Mouse (Mus musculus): ENCODE measurements around the gene Olfm1.

Gene Olfm1

GRCm38 (mm10) chr2:28235129-28235528 lies 42.3 kb downstream of the Olfm1 start:
- DNase-seq (ENCODE audit: low read depth, low spot score) = no peak

DNA sequence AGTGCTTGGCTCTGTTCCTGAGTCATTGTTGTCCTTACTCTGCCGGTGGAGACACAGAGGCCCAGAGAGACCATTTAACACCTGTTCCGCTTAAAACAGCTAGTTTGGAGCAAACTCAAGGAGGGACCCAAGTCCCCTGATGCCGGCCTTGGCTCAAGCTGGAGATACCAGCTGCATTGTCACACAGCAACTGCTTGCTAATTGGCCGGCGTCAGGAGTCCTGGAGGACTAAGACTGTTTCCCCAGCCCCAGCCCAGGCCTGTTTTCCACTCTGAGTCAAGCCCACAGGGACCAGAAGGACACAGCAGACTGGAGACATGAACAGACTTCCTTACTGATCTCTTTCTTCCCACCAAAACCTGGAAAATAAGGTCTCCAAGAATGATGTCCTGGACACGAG lies 43.7 kb downstream of the Olfm1 start:
- DNase-seq (ENCODE audit: low read depth, low spot score) = no peak

DNA sequence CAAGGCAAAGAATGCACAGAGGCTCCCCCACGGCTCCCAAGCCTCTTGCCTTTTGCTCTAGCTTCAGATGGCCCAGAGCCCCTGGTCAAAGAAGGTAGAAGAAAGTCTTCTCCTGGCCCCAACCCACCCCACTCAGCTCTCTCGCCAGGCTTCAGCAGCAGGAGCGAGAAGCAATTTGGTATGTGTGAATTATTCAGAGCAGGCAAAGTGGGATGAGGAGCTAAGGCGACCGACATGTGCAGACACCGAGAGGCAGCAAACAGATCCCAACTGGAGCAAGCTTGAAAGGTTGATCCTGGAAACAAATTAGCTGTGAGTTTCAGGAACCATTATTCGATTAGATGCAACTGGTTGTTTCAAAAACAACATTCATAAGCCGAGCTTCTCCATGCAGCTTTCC lies 46.8 kb downstream of the Olfm1 start:
- DNase-seq (ENCODE audit: low read depth, low spot score) = no peak

- no peak for DNase-seq (ENCODE audit: low read depth, low spot score)
Measured at GRCm38 (mm10) chr2:28240920-28241319, 48.1 kb downstream of the Olfm1 start.

- DNase-seq (ENCODE audit: low read depth, low spot score) = no peak
Measured at GRCm38 (mm10) chr2:28241520-28242221, 48.9 kb downstream of the Olfm1 start.

GRCm38 (mm10) chr2:28242222-28242543 lies 49.4 kb downstream of the Olfm1 start:
- no peak for DNase-seq (ENCODE audit: low read depth, low spot score)

- DNase-seq (ENCODE audit: low read depth, low spot score) = no peak
Measured at GRCm38 (mm10) chr2:28244667-28245395, 52.0 kb downstream of the Olfm1 start.

DNA sequence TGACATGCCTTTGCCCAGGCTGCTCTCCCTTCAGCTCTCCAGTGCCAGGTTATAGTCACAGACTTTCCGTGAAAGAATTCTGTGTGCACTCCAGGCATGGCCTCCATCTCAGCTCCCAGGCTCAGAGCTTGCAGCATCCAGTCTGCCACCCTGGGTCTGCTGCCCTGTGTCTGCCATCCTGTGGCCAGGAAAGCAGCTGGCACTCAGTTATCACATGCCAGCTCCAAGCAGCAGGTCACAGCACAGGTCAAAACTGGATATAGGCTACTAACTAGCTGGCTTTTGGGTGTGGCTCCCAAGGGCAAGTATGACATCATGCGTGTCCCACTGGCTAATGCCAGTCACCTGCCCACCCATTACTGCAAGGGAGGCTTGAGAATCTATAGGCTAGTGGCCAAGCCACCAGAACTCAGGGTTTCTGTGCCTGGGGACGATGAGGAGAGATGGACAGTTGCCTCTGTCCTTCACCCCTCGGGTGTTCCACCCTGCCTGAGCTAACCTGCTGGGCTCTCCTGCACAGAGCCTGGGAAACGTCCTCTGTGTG lies 53.4 kb downstream of the Olfm1 start:
- DNase-seq (ENCODE audit: low read depth, low spot score) = no peak

GRCm38 (mm10) chr2:28247098-28247497 lies 54.3 kb downstream of the Olfm1 start:
- DNase-seq (ENCODE audit: low read depth, low spot score) = no peak

DNA sequence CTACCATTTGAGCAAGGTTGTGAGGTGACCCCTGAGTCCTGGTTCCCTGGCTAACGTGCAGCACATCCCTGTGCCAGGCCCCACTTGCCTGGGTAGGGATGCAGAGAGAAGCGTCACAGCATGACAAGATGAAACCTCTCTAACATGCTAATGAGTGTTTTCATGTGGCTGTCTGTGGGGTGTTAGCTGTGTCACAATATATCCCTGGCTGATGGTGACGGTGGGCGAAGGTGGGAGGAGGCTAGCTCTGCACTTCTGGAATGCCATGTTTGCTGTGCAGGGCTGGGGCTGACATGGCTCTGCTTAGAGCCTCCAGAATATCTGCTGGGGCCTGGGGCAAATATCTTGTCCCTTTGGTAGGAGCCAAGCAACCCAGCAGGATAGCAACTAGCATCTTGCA lies 59.8 kb downstream of the Olfm1 start:
- no peak for DNase-seq (ENCODE audit: low read depth, low spot score)

- DNase-seq (ENCODE audit: low read depth, low spot score) = no peak
Measured at GRCm38 (mm10) chr2:28256029-28256428, 63.2 kb downstream of the Olfm1 start.

DNA sequence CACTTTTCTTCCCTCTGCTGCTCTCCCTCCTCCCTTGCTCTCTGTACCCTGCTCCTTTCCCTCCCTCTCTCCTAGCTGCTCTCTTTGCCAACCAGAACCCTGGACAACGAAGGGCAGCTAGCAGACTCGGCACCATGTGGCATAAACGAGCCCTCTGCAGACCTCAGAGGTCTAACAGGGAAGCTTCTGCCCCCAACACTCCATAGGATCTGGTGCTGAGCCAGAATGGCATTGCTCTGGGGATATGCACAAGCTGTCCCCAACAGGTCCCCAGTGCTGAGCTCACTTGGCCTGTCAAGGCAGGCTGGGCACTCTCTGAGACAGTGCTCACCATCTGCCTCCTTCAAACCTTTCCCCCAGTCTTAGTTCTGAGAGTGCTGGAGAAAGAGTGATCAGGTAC lies 68.6 kb downstream of the Olfm1 start:
- DNase-seq (ENCODE audit: low read depth, low spot score) = no peak

DNA sequence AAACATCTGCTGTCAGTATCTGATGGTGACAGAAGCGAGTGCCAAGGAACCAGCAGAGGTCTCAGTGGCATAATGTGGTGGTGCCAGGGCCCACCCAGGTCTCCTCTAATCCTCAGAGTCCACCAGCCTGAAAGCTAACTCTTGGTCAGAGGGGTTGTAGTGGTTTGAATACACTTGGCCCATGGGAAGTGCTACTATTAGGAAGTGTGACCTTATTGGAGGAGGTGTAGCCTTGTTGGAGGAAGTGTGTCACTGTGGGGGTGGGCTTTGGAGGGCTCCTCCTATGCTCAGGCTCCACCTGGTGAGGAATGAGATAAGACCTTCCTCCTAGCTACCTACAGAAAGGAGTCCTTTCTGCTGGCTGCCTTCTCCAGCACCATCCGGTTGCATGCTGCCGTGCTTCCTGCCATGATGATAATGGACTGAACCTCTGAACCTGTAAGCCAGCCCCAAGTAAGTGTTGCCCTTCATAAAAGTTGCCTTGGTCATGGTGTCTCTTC lies 75.0 kb downstream of the Olfm1 start:
- DNase-seq (ENCODE audit: low read depth, low spot score) = no peak

DNA sequence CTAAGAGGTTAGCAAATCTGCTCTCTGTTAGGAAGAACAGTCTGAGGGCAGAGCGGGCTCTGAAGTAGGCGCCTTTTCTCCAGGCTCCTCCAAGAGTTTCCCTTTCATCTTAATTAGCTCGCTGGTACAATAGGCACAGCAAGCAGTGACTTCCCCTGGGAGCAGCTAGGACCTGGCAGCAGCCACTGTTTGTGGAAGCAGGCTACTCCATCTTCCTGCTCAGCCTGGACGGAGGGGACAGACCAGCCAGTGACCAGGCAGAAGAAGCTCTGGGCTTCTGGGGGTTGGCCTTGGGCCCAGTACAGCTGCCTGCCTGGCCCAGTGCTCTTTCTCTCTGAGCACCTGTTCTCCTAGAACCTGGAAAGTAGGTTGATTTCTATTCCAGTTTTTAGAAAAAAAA lies 77.8 kb downstream of the Olfm1 start:
- no peak for DNase-seq (ENCODE audit: low read depth, low spot score)

DNA sequence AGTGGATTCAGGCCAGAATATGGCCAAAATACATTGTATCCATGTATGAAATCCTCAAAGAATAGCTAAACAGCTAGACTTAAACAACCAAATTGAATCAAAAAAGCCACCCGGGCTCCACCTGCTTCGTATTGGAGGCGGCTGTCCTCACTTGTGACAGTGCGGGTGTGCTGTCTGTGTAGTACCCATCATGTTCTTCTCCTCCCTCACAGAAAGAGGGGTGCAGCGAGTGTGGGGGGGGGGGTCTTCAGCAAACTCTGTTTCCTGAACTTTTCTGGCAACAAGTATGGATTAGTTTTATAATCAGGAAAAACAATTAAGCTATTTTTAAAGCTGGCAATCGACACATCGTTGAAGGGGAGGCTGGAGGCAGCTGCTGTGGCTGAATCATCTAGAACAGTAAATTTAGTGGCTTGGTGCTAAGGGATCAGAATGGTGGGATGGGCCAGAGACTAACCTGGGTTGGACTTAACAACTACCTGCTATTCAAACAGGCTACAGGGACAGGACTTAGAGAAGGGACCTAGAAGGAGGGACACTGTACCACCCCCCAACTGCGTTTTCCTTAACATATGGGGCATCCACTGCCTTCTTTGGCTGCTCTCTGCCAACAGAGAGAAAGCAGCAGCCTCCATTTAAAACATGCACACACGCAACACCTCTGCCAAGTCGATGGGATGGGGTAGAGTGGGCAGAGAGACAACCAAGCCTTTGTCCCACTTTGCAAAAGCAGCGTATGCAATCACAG lies 79.6 kb downstream of the Olfm1 start:
- no peak for DNase-seq (ENCODE audit: low read depth, low spot score)

DNA sequence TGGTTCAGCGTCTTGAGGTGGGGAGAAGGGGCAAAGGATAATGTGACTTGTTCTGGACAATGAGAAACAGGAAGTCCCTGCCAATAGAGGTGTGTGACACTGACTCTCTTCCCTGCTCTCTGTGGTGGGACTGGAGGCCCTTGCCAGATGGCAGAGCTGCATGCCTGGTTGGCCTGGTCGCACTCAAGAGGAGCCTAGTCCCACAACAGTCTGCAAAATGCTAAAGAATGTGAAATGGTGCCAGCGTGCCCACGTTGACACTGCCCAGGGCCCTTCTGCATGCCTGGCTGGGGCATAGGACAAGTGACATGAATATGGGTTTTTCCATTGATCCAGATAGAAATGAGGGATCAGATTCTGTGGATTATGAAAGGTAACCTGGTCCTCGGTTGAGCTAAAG lies 81.2 kb downstream of the Olfm1 start:
- DNase-seq (ENCODE audit: low read depth, low spot score) = no peak

- no peak for DNase-seq (ENCODE audit: low read depth, low spot score)
Measured at GRCm38 (mm10) chr2:28275345-28275744, 82.6 kb downstream of the Olfm1 start.

DNA sequence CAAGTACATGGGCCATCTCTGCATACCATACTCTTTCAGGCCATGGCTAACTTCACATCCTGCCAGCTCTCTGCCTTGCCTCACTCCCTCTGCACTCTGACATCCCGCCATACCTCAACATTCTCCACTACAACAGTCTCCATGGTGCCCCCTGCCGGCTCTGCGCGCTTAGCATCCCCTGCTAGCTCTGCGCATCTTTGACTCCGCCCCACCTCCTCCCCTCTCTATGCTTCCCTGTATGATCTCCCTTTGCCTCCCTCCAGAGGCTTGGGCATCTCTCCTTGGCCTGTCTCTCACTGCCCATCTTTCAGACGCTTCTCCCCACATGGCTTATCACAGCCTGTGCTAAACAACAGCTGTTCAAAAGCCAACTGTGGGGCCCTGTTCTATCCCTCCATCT lies 85.4 kb downstream of the Olfm1 start:
- DNase-seq (ENCODE audit: low read depth, low spot score) = peak; percentile 51

DNA sequence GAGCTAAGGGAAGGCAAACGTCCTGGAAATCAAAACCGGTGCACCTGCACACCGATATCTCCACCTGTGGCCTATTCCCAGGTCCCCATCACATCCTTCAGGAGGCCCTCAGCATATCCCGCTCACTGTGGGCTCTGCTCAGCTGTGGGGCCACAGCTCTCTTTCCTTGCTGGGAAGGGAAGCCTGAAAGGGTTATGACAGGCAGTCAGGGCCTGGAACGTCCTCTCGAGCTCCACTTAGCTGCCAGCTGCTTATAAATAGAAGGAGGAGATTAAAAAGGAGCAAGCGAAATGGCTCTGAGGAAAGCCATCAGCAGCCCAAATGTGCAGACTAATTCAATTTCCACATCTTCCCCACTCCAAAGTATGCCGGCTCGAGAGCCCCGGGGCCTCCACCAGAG lies 86.1 kb downstream of the Olfm1 start:
- no peak for DNase-seq (ENCODE audit: low read depth, low spot score)

Data from embryo, embryonic 11.5 days (tissue).